Mouse (Mus musculus): ENCODE data around the gene Dcaf6. TPM values are rescaled to one million over a fixed set of nuclear protein-coding genes. Genes with fewer than 3 reads are reported as not detected.

Gene Dcaf6
- polyA plus RNA-seq (2012; rRNA removed): 73.1 and 76.2 TPM in 2 replicates

DNA sequence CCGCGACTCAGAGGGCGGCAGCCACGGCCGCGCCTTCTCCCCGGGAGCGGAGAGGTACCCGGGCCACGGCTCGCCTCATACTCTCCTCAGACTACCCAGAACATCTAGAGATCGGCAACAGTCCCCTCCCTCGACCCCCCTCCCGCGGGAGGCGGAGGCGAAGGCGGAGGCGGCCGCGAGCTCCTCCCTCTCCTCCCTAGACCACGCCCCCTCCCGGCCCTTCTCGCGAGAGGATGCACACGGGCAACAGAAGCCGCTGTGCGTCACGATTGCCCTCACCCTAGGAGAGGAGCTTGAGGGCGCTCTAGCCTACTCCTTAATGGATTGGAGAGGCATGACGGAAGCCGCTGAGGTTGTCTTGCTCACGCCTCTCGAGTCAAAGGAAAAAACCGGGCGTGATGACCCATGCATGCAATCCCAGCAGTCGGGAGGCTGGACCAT, at the start of gene Dcaf6, which contains the start of gene Mpc2:
Dcaf6 (minus strand) TSS at position 116 of the 441 bp plus-strand sequence.
Mpc2 (plus strand) TSS at position 278 of the 441 bp plus-strand sequence.
- Histone ChIP-seq H3K4me1 (ENCODE audit: control insufficient read depth, insufficient read depth, low read length) (no peaks in the 10 kb centered on the region), H3K27ac (ENCODE audit: insufficient read depth, low read length) (peak within 1 kb of the TSS; percentile 76), H3K4me3 (ENCODE audit: insufficient read depth, low read length) (peak within 1 kb of the TSS; percentile 54)
- TF ChIP-seq POLR2A (IDR thresholded peaks at IDR 0.05; ENCODE audit: extremely low read depth, insufficient read depth, low read length): peak; percentile 81; the same call in 1 of the 2 replicates
- TF ChIP-seq CTCF (IDR thresholded peaks at IDR 0.05; ENCODE audit: extremely low read depth, insufficient read depth, low read length): no peak

DNA sequence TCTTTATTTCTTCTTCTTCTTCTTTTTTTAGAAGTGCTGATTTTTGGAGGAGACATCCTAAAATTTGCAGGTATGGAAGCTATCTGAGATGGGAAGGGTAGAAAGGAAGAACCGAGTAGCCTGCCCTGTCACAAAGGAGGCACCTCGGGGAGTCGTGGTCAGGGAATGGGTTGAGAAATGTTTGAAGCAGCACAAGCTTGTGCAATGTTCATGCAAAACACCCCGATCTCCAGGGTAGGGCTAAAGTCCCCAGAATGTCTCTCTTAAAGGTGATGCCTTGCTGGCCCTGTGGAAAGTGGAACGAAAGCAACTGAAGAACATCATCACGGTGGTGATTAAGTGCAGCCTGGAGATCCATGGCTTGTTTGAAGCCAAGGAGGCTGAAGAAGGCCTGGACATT, 46.0 kb upstream of the Dcaf6 start:
- Histone ChIP-seq H3K4me1 (ENCODE audit: control insufficient read depth, insufficient read depth, low read length) (no peaks in the 10 kb centered on the region), H3K27ac (ENCODE audit: insufficient read depth, low read length) (no peak overlapping the region), H3K4me3 (ENCODE audit: insufficient read depth, low read length) (no peak overlapping the region)
- no peak for TF ChIP-seq CTCF (IDR thresholded peaks at IDR 0.05; ENCODE audit: extremely low read depth, insufficient read depth, low read length)
- TF ChIP-seq POLR2A (IDR thresholded peaks at IDR 0.05; ENCODE audit: extremely low read depth, insufficient read depth, low read length): no peak

DNA sequence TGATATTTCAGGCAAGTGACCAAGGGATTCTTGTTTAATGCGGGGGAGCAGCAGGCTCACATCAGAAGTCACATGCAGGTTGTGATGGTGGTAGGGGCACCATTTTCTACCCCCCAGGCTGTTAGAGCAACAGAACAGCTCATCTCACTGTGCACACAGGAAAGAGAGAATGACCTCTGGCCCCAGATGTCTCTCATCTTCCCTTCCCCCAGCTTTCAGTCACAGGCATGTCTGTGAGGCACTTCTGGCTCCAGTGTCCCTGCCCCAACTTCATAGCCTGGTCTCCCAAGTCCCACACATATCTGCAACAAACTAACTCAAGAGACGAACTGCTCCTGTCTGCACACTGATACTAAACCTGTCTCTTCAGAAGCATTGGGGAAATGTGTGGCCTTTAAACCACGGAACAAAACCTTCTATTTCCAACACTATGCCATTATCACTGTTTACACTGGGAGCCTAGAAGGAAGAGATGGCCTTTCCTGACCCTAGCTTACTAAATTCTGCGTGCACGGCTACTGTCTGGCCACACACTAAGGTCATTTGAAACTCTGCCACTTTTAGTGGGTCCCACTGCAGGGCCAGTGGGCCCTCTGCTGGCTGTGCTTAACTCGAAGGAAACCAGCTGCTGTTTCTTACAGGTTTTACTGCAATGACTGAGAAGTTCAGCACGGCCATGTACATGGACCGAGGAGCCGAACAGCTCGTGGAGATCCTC, 43.2 kb upstream of the Dcaf6 start:
- TF ChIP-seq CTCF (IDR thresholded peaks at IDR 0.05; ENCODE audit: extremely low read depth, insufficient read depth, low read length) (peak; percentile 33), POLR2A (IDR thresholded peaks at IDR 0.05; ENCODE audit: extremely low read depth, insufficient read depth, low read length) (no peak)
- H3K27ac ChIP-seq (ENCODE audit: insufficient read depth, low read length): no peak overlapping the region
- H3K4me1 ChIP-seq (ENCODE audit: control insufficient read depth, insufficient read depth, low read length): no peaks in the 10 kb centered on the region
- no peak overlapping the region for H3K4me3 ChIP-seq (ENCODE audit: insufficient read depth, low read length)

DNA sequence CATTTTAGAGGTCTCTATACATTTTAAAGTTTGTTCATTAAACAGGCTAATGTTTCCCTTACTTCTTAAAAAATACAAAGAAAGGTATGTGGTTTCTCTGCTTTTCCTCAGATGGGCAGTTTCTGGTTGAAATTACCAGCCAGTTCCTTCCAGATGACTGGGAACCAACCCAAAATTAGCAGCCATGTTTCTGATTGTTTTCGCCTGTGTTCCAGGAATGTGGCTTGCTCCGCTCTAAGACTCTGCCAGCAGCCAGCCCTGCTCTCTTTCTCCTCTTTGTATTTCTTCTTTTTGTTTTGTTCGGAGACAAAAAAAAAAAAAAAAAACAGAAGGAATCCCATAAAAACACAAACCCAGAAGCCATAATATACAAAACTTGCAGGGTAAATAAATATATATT, 38.6 kb upstream of the Dcaf6 start:
- Histone ChIP-seq H3K4me3 (ENCODE audit: insufficient read depth, low read length) (no peak overlapping the region), H3K4me1 (ENCODE audit: control insufficient read depth, insufficient read depth, low read length) (no peaks in the 10 kb centered on the region), H3K27ac (ENCODE audit: insufficient read depth, low read length) (no peak overlapping the region)
- TF ChIP-seq CTCF (IDR thresholded peaks at IDR 0.05; ENCODE audit: extremely low read depth, insufficient read depth, low read length): no peak
- TF ChIP-seq POLR2A (IDR thresholded peaks at IDR 0.05; ENCODE audit: extremely low read depth, insufficient read depth, low read length): no peak

DNA sequence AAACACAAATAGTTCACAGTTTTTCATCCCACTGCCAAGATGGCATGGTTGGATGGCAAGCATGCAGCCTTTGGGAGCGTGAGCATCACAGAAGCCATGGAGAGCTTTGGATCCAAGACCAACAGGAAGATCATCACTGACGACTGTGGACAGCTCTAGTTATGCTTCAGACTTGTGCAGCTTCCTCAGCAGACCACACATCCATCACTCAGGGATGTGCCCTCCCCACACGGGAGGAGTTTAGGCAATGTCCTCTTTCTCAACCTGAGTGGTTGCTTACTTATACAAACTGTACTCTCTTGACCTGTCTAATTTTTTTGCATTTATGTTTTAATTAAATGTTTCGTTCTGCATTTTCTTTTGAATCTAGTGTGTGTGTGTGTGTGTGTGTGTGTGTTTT, 28.9 kb upstream of the Dcaf6 start:
- no peaks in the 10 kb centered on the region for H3K4me1 ChIP-seq (ENCODE audit: control insufficient read depth, insufficient read depth, low read length)
- TF ChIP-seq POLR2A (IDR thresholded peaks at IDR 0.05; ENCODE audit: extremely low read depth, insufficient read depth, low read length): no peak
- TF ChIP-seq CTCF (IDR thresholded peaks at IDR 0.05; ENCODE audit: extremely low read depth, insufficient read depth, low read length): no peak
- H3K4me3 ChIP-seq (ENCODE audit: insufficient read depth, low read length): no peak overlapping the region
- no peak overlapping the region for H3K27ac ChIP-seq (ENCODE audit: insufficient read depth, low read length)

DNA sequence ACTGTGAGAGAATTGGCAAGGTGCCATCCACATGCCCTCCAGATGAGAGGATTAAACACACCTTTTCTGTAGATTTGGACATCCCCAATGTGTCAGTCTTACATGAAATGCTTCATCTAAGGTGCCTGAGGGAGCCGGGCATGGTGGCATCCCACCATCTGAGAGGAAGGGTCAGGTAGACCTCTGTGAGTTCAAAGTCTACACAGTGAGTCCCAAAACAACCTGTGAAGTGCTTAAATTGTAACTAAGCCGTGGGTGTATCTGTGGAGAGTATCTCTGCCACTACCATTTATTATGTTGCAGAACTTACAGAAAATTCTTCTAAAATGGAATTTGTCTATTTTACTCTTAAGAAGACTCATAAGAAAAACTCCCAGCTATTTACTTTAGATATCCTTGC, 25.8 kb upstream of the Dcaf6 start:
- TF ChIP-seq CTCF (IDR thresholded peaks at IDR 0.05; ENCODE audit: extremely low read depth, insufficient read depth, low read length) (no peak), POLR2A (IDR thresholded peaks at IDR 0.05; ENCODE audit: extremely low read depth, insufficient read depth, low read length) (no peak)

DNA sequence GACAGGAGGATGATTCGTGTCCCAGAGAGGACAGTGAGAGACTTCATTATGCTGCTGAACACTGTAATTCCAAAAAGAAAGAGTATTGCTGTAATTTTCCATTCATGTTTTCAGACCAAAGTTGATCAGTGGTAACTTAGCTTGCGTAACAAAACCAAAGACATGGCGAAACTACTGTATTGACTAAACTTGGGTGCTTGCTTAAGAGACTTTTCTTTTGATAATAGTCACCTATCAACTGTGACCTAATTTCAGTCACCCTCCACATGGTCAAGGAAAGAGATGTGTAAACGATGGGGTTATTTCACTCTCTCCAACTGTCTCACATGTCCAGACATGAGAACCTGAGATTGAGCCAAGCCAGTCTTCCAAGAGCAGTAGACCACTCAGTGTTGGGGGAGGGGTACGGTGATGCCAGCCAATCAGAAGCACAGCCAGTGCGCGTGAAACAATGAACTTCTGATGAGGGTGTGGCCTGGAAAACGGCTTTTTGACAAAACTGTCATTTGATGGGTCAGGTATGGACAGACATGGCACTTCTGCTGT, 24.5 kb upstream of the Dcaf6 start, which contains the start of gene Adcy10:
Adcy10 (plus strand) TSS at position 496 of the 546 bp plus-strand sequence.
- no peak within 1 kb of the TSS for H3K27ac ChIP-seq (ENCODE audit: insufficient read depth, low read length)
- H3K4me3 ChIP-seq (ENCODE audit: insufficient read depth, low read length): no peak within 1 kb of the TSS
- no peak for TF ChIP-seq CTCF (IDR thresholded peaks at IDR 0.05; ENCODE audit: extremely low read depth, insufficient read depth, low read length)
- no peak for TF ChIP-seq POLR2A (IDR thresholded peaks at IDR 0.05; ENCODE audit: extremely low read depth, insufficient read depth, low read length)
- no peaks in the 10 kb centered on the region for H3K4me1 ChIP-seq (ENCODE audit: control insufficient read depth, insufficient read depth, low read length)

More for the DNA sequence above, 25.8 kb upstream of the Dcaf6 start:
- H3K4me1 ChIP-seq (ENCODE audit: control insufficient read depth, insufficient read depth, low read length): no peaks in the 10 kb centered on the region
- H3K4me3 ChIP-seq (ENCODE audit: insufficient read depth, low read length): no peak overlapping the region
- H3K27ac ChIP-seq (ENCODE audit: insufficient read depth, low read length): no peak overlapping the region

DNA sequence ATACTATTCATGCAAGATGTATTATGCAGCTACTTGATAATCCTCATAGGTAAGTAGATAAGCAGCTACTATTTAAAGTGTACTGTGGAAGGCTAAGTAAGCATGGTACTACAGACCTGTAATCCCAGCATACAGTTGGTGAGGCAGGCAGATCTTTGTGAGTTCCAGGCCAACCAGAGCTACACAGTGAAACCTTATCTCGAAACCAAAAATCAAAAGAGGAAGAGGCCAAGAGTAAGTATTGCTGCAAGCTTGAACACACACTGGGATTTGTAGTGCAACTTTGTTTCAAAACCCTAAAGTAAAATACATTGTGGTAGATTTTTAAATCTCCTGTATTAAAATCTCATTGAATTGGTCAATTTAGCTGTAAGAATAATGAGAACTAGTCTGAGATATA, 11.2 kb upstream of the Dcaf6 start:
- H3K4me3 ChIP-seq (ENCODE audit: insufficient read depth, low read length): no peak overlapping the region
- TF ChIP-seq POLR2A (IDR thresholded peaks at IDR 0.05; ENCODE audit: extremely low read depth, insufficient read depth, low read length): no peak
- no peak for TF ChIP-seq CTCF (IDR thresholded peaks at IDR 0.05; ENCODE audit: extremely low read depth, insufficient read depth, low read length)

DNA sequence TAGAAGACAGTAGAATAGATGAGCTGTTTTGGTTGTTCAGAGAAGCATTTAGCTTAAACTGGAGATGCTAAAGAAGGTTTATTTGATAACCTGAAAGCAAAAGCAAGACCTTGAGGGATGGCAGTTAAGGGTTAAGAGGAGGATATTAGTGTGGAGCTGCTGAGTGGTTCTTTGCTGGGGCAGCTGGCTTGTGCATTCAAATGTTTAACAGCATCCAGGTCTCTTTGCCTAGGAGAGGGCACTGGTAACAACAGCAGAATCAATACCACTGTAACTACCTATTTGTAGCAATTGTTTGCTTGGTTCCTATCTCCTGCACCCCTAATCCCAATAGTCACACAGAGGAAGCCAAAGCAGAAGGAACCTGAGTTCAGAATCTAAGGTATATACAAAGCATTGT, 9.4 kb upstream of the Dcaf6 start:
- Histone ChIP-seq H3K4me1 (ENCODE audit: control insufficient read depth, insufficient read depth, low read length) (no peaks in the 10 kb centered on the region), H3K4me3 (ENCODE audit: insufficient read depth, low read length) (no peak overlapping the region), H3K27ac (ENCODE audit: insufficient read depth, low read length) (no peak overlapping the region)
- no peak for TF ChIP-seq POLR2A (IDR thresholded peaks at IDR 0.05; ENCODE audit: extremely low read depth, insufficient read depth, low read length)
- no peak for TF ChIP-seq CTCF (IDR thresholded peaks at IDR 0.05; ENCODE audit: extremely low read depth, insufficient read depth, low read length)

More for the DNA sequence above, 11.2 kb upstream of the Dcaf6 start:
- Histone ChIP-seq H3K27ac (ENCODE audit: insufficient read depth, low read length) (no peak overlapping the region), H3K4me1 (ENCODE audit: control insufficient read depth, insufficient read depth, low read length) (no peaks in the 10 kb centered on the region)

DNA sequence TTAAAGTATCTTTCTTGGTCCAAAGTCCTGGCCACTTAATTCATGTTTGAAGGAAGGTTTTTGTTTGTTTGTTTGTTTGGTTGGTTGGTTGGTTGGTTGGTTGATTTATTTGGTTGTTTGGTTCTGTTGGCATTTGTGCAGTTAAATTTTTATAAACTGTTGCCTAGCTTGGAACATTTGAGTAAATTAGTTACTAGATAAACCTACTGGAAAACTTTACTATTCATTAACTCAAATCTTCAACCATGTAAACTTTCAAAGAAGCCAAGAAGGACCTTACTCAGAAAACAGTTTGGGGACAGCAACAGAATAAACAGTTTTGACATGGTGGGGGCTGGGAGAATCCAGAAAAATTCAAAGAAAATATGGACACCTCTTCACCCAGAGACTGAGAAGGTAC, 8.7 kb upstream of the Dcaf6 start:
- Histone ChIP-seq H3K4me3 (ENCODE audit: insufficient read depth, low read length) (no peak overlapping the region), H3K4me1 (ENCODE audit: control insufficient read depth, insufficient read depth, low read length) (no peaks in the 10 kb centered on the region), H3K27ac (ENCODE audit: insufficient read depth, low read length) (no peak overlapping the region)
- no peak for TF ChIP-seq CTCF (IDR thresholded peaks at IDR 0.05; ENCODE audit: extremely low read depth, insufficient read depth, low read length)
- no peak for TF ChIP-seq POLR2A (IDR thresholded peaks at IDR 0.05; ENCODE audit: extremely low read depth, insufficient read depth, low read length)
